In the genomic region with DNA sequence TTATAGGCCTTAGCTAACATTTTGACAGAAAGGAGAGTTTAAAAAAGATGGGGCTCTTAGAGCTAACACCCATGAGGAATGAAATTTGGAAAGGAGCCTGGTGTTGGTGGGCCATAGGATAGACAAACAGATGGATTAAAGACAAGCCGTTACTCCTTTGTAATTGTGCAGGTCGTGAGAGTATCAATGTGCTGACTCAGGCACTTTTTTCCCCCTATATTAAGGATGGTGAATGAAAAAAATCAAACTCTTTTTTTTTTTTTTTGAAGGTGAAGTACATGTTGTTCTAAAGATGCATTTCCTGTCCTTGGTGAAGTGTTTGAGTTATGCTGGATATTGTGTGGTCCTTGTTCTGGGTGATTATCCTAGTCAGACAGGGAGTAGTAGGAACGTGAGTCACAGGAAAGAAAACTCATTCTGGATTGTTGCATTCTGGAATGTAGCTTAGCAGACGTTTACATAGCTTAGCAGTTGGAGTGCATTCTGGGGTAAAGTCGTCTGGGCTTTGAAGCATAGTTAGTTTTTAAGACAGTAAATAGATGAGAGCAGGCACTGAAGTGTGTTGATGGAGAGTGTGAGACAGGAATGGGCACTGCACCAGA, we compare ENCODE assay signal across 22 mouse cellular contexts.
"Had no signal": no experiment of that assay in that cellular context is flagged by ENCODE, and none has a peak within 500 bp of the region (broad histone marks: within the 10 kb centered on the region; RNA-seq: fewer than 3 reads in every experiment).

No protein-coding gene starts in this region.

- H3K4me2 ChIP-seq: kidney, embryonic 15.5 days; limb, embryonic 13.5 days; liver, embryonic 12.5 days; liver, embryonic 15.5 days; midbrain, embryonic 11.5 days; neural tube, embryonic 13.5 days; stomach, embryonic 15.5 days had no signal

- H3K9ac ChIP-seq: kidney, embryonic 15.5 days; limb, embryonic 13.5 days; liver, embryonic 12.5 days; liver, embryonic 15.5 days; neural tube, embryonic 13.5 days; stomach, embryonic 15.5 days had no signal

- H3K9me3 ChIP-seq: kidney, embryonic 15.5 days; limb, embryonic 10.5 days; limb, embryonic 13.5 days; liver, embryonic 12.5 days; liver, embryonic 15.5 days; neural tube, embryonic 13.5 days; stomach, embryonic 15.5 days had no signal

- ATAC-seq: liver, embryonic 12.5 days had no signal

- H3K4me3 ChIP-seq: kidney, embryonic 15.5 days; limb, embryonic 10.5 days; limb, embryonic 13.5 days; liver, embryonic 12.5 days; liver, embryonic 15.5 days; myocyte; neural tube, embryonic 13.5 days; stomach, embryonic 15.5 days had no signal

- H3K27me3 ChIP-seq: kidney, embryonic 15.5 days; limb, embryonic 13.5 days; liver, embryonic 12.5 days; liver, embryonic 15.5 days; neural tube, embryonic 13.5 days; stomach, embryonic 15.5 days had no signal

- DNase-seq: kidney, adult 8-10 months; kidney, postnatal 10 days; kidney, postnatal 36 days; liver; lung, adult 18-20 months; lung, postnatal 10 days; lung, postnatal 36 days; midbrain, embryonic 14.5 days; retina, postnatal 1 day; right cerebral cortex, postnatal 25 days; spleen, adult 18-20 months; thymus, adult 18-20 months; thymus, postnatal 36 days had no signal

- H3K4me1 ChIP-seq: kidney, embryonic 15.5 days; limb, embryonic 10.5 days; limb, embryonic 13.5 days; liver, embryonic 12.5 days; liver, embryonic 15.5 days; neural tube, embryonic 13.5 days; stomach, embryonic 15.5 days had no signal

- H3K27ac ChIP-seq: kidney, embryonic 15.5 days; limb, embryonic 10.5 days; limb, embryonic 13.5 days; liver, embryonic 12.5 days; liver, embryonic 15.5 days; neural tube, embryonic 13.5 days; stomach, embryonic 15.5 days had no signal
